In genomic region chr4:133729007-133729406, GRCm38 (mm10) we compare ENCODE assay signal across 7 mouse cellular contexts. TPM values are rescaled to one million over a fixed set of nuclear protein-coding genes. Genes with fewer than 3 reads are reported as not detected.
DNase-seq lines count a peak whose midpoint lies in the region; ATAC-seq and TF ChIP-seq lines count a peak whose summit lies in the region.

No protein-coding gene starts in this region.

- peak; percentile 10; the same call in 1 of the 2 replicates for TF ChIP-seq POLR2A in CH12.LX (IDR thresholded peaks at IDR 0.05; ENCODE audit: low read depth, low read length)
- TF ChIP-seq POLR2A in kidney, adult 2 months (IDR thresholded peaks at IDR 0.05; ENCODE audit: low read depth, low read length) = no peak

- no peaks in the 10 kb centered on the region for H3K27me3 ChIP-seq in CH12.LX (replicated peaks)
- no peaks in the 10 kb centered on the region for H3K27me3 ChIP-seq in heart, embryonic 14.5 days (ENCODE audit: control insufficient read depth, insufficient read depth, low read length)
- H3K27me3 ChIP-seq in liver, embryonic 13.5 days = no peaks in the 10 kb centered on the region
- H3K27me3 ChIP-seq in kidney, adult 2 months (replicated peaks; ENCODE audit: control insufficient read depth, insufficient read depth, low read length) = no peaks in the 10 kb centered on the region

- ATAC-seq in heart, embryonic 14.5 days (ENCODE audit: insufficient number of reproducible peaks, insufficient read depth, low FRiP score, low read depth) = no peak
- ATAC-seq in liver, embryonic 13.5 days (ENCODE audit: low read depth) = no peak

- in situ Hi-C loops in CH12.LX (cut with MboI; ENCODE audit: low pct_ligation_motif_present, low pct_unique_long_range_greater_than_20kb, low sequenced_read_pairs) = no loop called here

- H3K4me1 ChIP-seq in CH12.LX (ENCODE audit: control insufficient read depth in 1 of 2, insufficient read depth in 2 of 2) = peaks cover 9 to 62% of the 10 kb centered on the region in 2 experiments
- H3K4me1 ChIP-seq in heart, embryonic 14.5 days (ENCODE audit: control insufficient read depth in 2 of 2, insufficient read depth in 2 of 2, low read length in 2 of 2) = peaks cover 25 to 90% of the 10 kb centered on the region in 2 experiments
- H3K4me1 ChIP-seq in liver, embryonic 13.5 days (replicated peaks) = peaks cover 94% of the 10 kb centered on the region
- H3K4me1 ChIP-seq in kidney, adult 2 months (ENCODE audit: control insufficient read depth, insufficient read depth, low read length) = peaks cover 25% of the 10 kb centered on the region

- DNase-seq in CH12.LX (ENCODE audit: extremely low read depth) = no peak
- peak; percentile 44 for DNase-seq in brain, adult 2 months (ENCODE audit: low read depth, low spot score)
- DNase-seq in liver, embryonic 13.5 days = no peak
- DNase-seq in embryo, embryonic 10.5 days (ENCODE audit: low spot score) = no peak
- DNase-seq in layer of hippocampus, adult 18-20 months (ENCODE audit: low spot score in 2 of 2) = no peak
- DNase-seq in kidney, adult 2 months = no peak

- no peak overlapping the region for H3K4me3 ChIP-seq in CH12.LX (replicated peaks in 1 of 3; ENCODE audit: low read depth in 2 of 3, low read length in 2 of 3, poor library complexity in 1 of 3)
- no peak overlapping the region for H3K4me3 ChIP-seq in heart, embryonic 14.5 days (ENCODE audit: control insufficient read depth in 1 of 2, insufficient read depth in 1 of 2, low read depth in 1 of 2, low read length in 2 of 2)
- H3K4me3 ChIP-seq in liver, embryonic 13.5 days (replicated peaks) = no peak overlapping the region
- H3K4me3 ChIP-seq in kidney, adult 2 months (ENCODE audit: insufficient read depth, low read depth, low read length) = no peak overlapping the region

- H3K79me2 ChIP-seq in CH12.LX (replicated peaks; ENCODE audit: control insufficient read depth, extremely low read depth, insufficient read depth, poor library complexity, severe bottlenecking) = peaks cover 99% of the 10 kb centered on the region

- TF ChIP-seq EP300 in CH12.LX (IDR thresholded peaks at IDR 0.05; ENCODE audit: low read length) = no peak

- H3K36me3 ChIP-seq in CH12.LX (replicated peaks in 1 of 2; ENCODE audit: control insufficient read depth in 1 of 2, insufficient read depth in 1 of 2, low read length in 1 of 2) = peaks cover 13 to 83% of the 10 kb centered on the region in 2 experiments
- peaks cover 9% of the 10 kb centered on the region; the same call in 1 of the 2 replicates for H3K36me3 ChIP-seq in heart, embryonic 14.5 days (ENCODE audit: control insufficient read depth, insufficient read depth, low read length)
- peaks cover 54% of the 10 kb centered on the region for H3K36me3 ChIP-seq in liver, embryonic 13.5 days
- no peaks in the 10 kb centered on the region; the same call in 1 of the 2 replicates for H3K36me3 ChIP-seq in kidney, adult 2 months (ENCODE audit: control insufficient read depth, insufficient read depth, low read length)

- no peak for TF ChIP-seq RAD21 in CH12.LX (IDR thresholded peaks at IDR 0.05; ENCODE audit: low read depth, low read length)

- H3K4me2 ChIP-seq in CH12.LX (ENCODE audit: insufficient read depth, low read depth, poor library complexity, severe bottlenecking) = no peak overlapping the region
- peak overlapping the region; percentile 64 for H3K4me2 ChIP-seq in heart, embryonic 14.5 days (ENCODE audit: low read length)
- H3K4me2 ChIP-seq in liver, embryonic 13.5 days = peak overlapping the region; percentile 53

- dilution Hi-C loops in CH12.LX (cut with MboI; ENCODE audit: extremely low pct_ligation_motif_present, extremely low pct_unique_long_range_greater_than_20kb, low sequenced_read_pairs) = no loop called here

- H3K27ac ChIP-seq in CH12.LX (ENCODE audit: insufficient read depth, low read depth) = no peak overlapping the region
- H3K27ac ChIP-seq in heart, embryonic 14.5 days (replicated peaks in 1 of 2; ENCODE audit: control insufficient read depth in 1 of 2, insufficient read depth in 1 of 2, low read depth in 2 of 2, low read length in 2 of 2) = peak overlapping the region; percentile 20 to 92; a peak in 3 of 4 replicates
- peak overlapping the region; percentile 9; the same call in 1 of the 2 replicates for H3K27ac ChIP-seq in liver, embryonic 13.5 days
- no peak overlapping the region for H3K27ac ChIP-seq in kidney, adult 2 months (ENCODE audit: insufficient read depth, low read depth, low read length)

- TF ChIP-seq CTCF in CH12.LX (conservative IDR thresholded peaks at IDR 0.05 in 1 of 2, IDR thresholded peaks at IDR 0.05 in 1 of 2; ENCODE audit: low read depth in 2 of 2, low read length in 2 of 2) = no peak
- TF ChIP-seq CTCF in kidney, adult 2 months (conservative IDR thresholded peaks at IDR 0.05; ENCODE audit: insufficient read depth, insufficient read length, low read depth, low read length) = no peak

- no peaks in the 10 kb centered on the region for H3K9me3 ChIP-seq in CH12.LX (replicated peaks; ENCODE audit: low read length)
- H3K9me3 ChIP-seq in heart, embryonic 14.5 days (ENCODE audit: control insufficient read depth, low read length) = no peaks in the 10 kb centered on the region
- no peaks in the 10 kb centered on the region for H3K9me3 ChIP-seq in liver, embryonic 13.5 days (replicated peaks)

- H3K9ac ChIP-seq in CH12.LX (ENCODE audit: insufficient read depth, low read depth) = no peak overlapping the region
- peak overlapping the region; percentile 31; the same call in 1 of the 2 replicates for H3K9ac ChIP-seq in heart, embryonic 14.5 days (ENCODE audit: low read length)
- H3K9ac ChIP-seq in liver, embryonic 13.5 days = no peak overlapping the region

- WGBS in heart, embryonic 14.5 days = 47% methylated on average over 6 of the region's 6 CpGs
- 70% methylated on average over 6 of the region's 6 CpGs for WGBS in liver, embryonic 13.5 days (ENCODE audit: insufficient replicate concordance)
- 28% methylated on average over 6 of the region's 6 CpGs for WGBS in kidney, adult 2 months

TF ChIP-seq in CH12.LX, 34 proteins besides CTCF, POLR2A, EP300 and RAD21:
- TF ChIP-seq MAX (IDR thresholded peaks at IDR 0.05; ENCODE audit: low read length) (no peak), BHLHE40 (IDR thresholded peaks at IDR 0.05; ENCODE audit: low read depth, low read length) (no peak), MAFK (IDR thresholded peaks at IDR 0.05; ENCODE audit: insufficient replicate concordance, low read length) (no peak), TCF12 (IDR thresholded peaks at IDR 0.05; ENCODE audit: low read depth, low read length) (no peak), PAX5 (IDR thresholded peaks at IDR 0.05; ENCODE audit: low read length) (no peak), MYC (IDR thresholded peaks at IDR 0.05; ENCODE audit: low read depth, low read length) (no peak)
TF ChIP-seq in CH12.LX: peak in this region for 0.

RNA-seq across cellular contexts. Expression of gene Arid1a, which starts 27.6 kb away (rescaled TPM):
- total RNA-seq in CH12.LX (2012; rRNA removed) = 17.9 and 19.1 TPM in 2 replicates
- 4.7 and 6.4 TPM in 2 replicates for total RNA-seq in CH12.LX (2014; rRNA removed)
- polyA plus RNA-seq in CH12.LX (2012; ENCODE audit: insufficient read length, low read depth) = 36.3 and 47.1 TPM in 2 replicates
- 28.1 and 28.2 TPM in 2 replicates for polyA plus RNA-seq in heart, embryonic 14.5 days (2014; fragmentation: Nextera tagmentation; extraction: Ambion mirVana)
- 8.0 and 9.0 TPM in 2 replicates for polyA plus RNA-seq in liver, embryonic 13.5 days (2015; fragmentation: Nextera tagmentation; extraction: Ambion mirVana)
- 10 to 100 TPM; 81.2 to 83.2 TPM for total RNA-seq in layer of hippocampus, adult 18-20 months (2021)
- 40.5 and 43.7 TPM in 2 replicates for polyA plus RNA-seq in kidney, adult 2 months (2012; rRNA removed)

RNA-seq across cellular contexts. Expression of gene Pigv, which starts 56.6 kb away (rescaled TPM):
- total RNA-seq in CH12.LX (2012; rRNA removed) (3.7 and 4.3 TPM in 2 replicates), CH12.LX (2014; rRNA removed) (3.6 and 5.0 TPM in 2 replicates)
- polyA plus RNA-seq in CH12.LX (2012; ENCODE audit: insufficient read length, low read depth) = 2.9 and 4.0 TPM in 2 replicates
- 11.6 and 12.1 TPM in 2 replicates for polyA plus RNA-seq in heart, embryonic 14.5 days (2014; fragmentation: Nextera tagmentation; extraction: Ambion mirVana)
- polyA plus RNA-seq in liver, embryonic 13.5 days (2015; fragmentation: Nextera tagmentation; extraction: Ambion mirVana) = 5.8 and 7.3 TPM in 2 replicates
- total RNA-seq in layer of hippocampus, adult 18-20 months (2021) = 10 to 100 TPM in 1 of 2 experiments, 1 to 10 TPM in 1; 9.4 to 12.3 TPM
- 15.8 and 16.2 TPM in 2 replicates for polyA plus RNA-seq in kidney, adult 2 months (2012; rRNA removed)

Comparison
In these comparisons a context has a peak if more than half of its experiments do, and no peak if none do; other contexts are left out.
1. H3K27ac ChIP-seq: peak in heart, embryonic 14.5 days (2 of 2) and liver, embryonic 13.5 days (single experiment); none in CH12.LX (single experiment) and kidney, adult 2 months (single experiment).